Mouse (Mus musculus) midbrain, embryonic 15.5 days (tissue): Measurements from ENCODE around the gene Tmem131l. TPM values are rescaled to one million over a fixed set of nuclear protein-coding genes. Genes with fewer than 3 reads are reported as not detected.

ENCODE experiments used
- ATAC-seq: fragments of 200-750 bp; cut with Nextera tagmentation; replicated peaks from 2 replicates; pipeline ENCODE4 v1.8.0; 2017; ENCODE audit warnings: moderate TSS enrichment
- H3K27ac ChIP-seq: fragments of 300-500 bp; sonication (generic); 2 replicates; pipeline ENCODE4 v1.5.1; 2015; ENCODE audit warnings: mild to moderate bottlenecking, inconsistent platforms
- H3K27me3 ChIP-seq: fragments of 300-500 bp; sonication (generic); replicated peaks from 2 replicates; pipeline ENCODE4 v1.6.1; 2015; ENCODE audit warnings: inconsistent platforms
- H3K36me3 ChIP-seq: fragments of 300-500 bp; sonication (generic); replicated peaks from 2 replicates; pipeline ENCODE4 v1.6.1; 2015; ENCODE audit warnings: inconsistent platforms
- H3K4me1 ChIP-seq: fragments of 300-500 bp; sonication (generic); 2 replicates; pipeline ENCODE4 v1.6.1; 2015; ENCODE audit warnings: inconsistent platforms
- H3K4me2 ChIP-seq: fragments of 300-500 bp; sonication (generic); 2 replicates; pipeline ENCODE4 v1.6.1; 2015; ENCODE audit warnings: inconsistent platforms, mild to moderate bottlenecking, moderate library complexity
- H3K4me3 ChIP-seq: fragments of 300-500 bp; sonication (generic); 2 replicates; pipeline ENCODE4 v1.5.1; 2015; ENCODE audit warnings: mild to moderate bottlenecking, inconsistent platforms
- H3K9ac ChIP-seq: fragments of 300-500 bp; sonication (generic); 2 replicates; pipeline ENCODE4 v1.6.1; 2015; ENCODE audit warnings: mild to moderate bottlenecking, inconsistent platforms
- H3K9me3 ChIP-seq: fragments of 300-500 bp; sonication (generic); 2 replicates; pipeline ENCODE4 v1.6.1; 2016; ENCODE audit warnings: inconsistent platforms
- WGBS: fragments of 180-500 bp; shearing (Covaris S2); methylation state at CpG from one replicate; pipeline ENCODE4 v1.1.7; 2015; ENCODE audit warnings: mixed read lengths; 5-methylcytosine and 5-hydroxymethylcytosine counted together
- polyA plus RNA-seq: library from polyadenylated mRNA; unstranded; fragments of >200 nt; fragmentation: Nextera tagmentation; extraction: Ambion mirVana; gene quantifications from 2 replicates; pipeline ENCODE4 v1.2.1, GENCODE M21; 2015

Gene Tmem131l
- polyA plus RNA-seq, 1 experiment from 2014 or later = 70.7 TPM

GRCm38 (mm10) chr3:83962076-83962475 lies 77.9 kb downstream of the Tmem131l start:
- no peak overlapping the region for H3K4me3 ChIP-seq
- no peak overlapping the region for H3K4me2 ChIP-seq
- no peak for ATAC-seq
- peaks cover 19% of the 10 kb centered on the region; the same call in 1 of the 2 replicates for H3K4me1 ChIP-seq
- 88% methylated on average over 7 of the region's 7 CpGs for WGBS
- peaks cover 19% of the 10 kb centered on the region; the same call in 1 of the 2 replicates for H3K36me3 ChIP-seq
- no peaks in the 10 kb centered on the region for H3K27me3 ChIP-seq
- no peaks in the 10 kb centered on the region for H3K9me3 ChIP-seq
- H3K27ac ChIP-seq = no peak overlapping the region
- no peak overlapping the region for H3K9ac ChIP-seq

- H3K27me3 ChIP-seq = no peaks in the 10 kb centered on the region
- H3K4me1 ChIP-seq = 0 out of 2 replicates have a peak, but pooled peaks cover 9% of the 10 kb centered on the region
- WGBS = 94% methylated on average over 7 of the region's 7 CpGs
- no peak overlapping the region for H3K27ac ChIP-seq
- no peak overlapping the region for H3K4me2 ChIP-seq
- ATAC-seq = no peak
- no peak overlapping the region for H3K4me3 ChIP-seq
- H3K9me3 ChIP-seq = no peaks in the 10 kb centered on the region
- no peak overlapping the region for H3K9ac ChIP-seq
- peaks cover 23% of the 10 kb centered on the region; the same call in 1 of the 2 replicates for H3K36me3 ChIP-seq
Measured at GRCm38 (mm10) chr3:83958951-83959681, 80.9 kb downstream of the Tmem131l start.

- no peaks in the 10 kb centered on the region for H3K4me1 ChIP-seq
Measured at GRCm38 (mm10) chr3:83953879-83954278, 86.1 kb downstream of the Tmem131l start.

GRCm38 (mm10) chr3:83948801-83949200 lies 91.2 kb downstream of the Tmem131l start:
- H3K4me3 ChIP-seq = no peak overlapping the region
- H3K27ac ChIP-seq = no peak overlapping the region
- no peak for ATAC-seq
- 66% methylated on average over 4 of the region's 4 CpGs for WGBS
- H3K36me3 ChIP-seq = no peaks in the 10 kb centered on the region
- H3K9me3 ChIP-seq = no peaks in the 10 kb centered on the region
- no peak overlapping the region for H3K4me2 ChIP-seq
- H3K27me3 ChIP-seq = no peaks in the 10 kb centered on the region
- H3K4me1 ChIP-seq = no peaks in the 10 kb centered on the region
- H3K9ac ChIP-seq = no peak overlapping the region

More at GRCm38 (mm10) chr3:83953879-83954278, 86.1 kb downstream of the Tmem131l start:
- Histone ChIP-seq H3K9ac (no peak overlapping the region), H3K4me2 (no peak overlapping the region), H3K9me3 (no peaks in the 10 kb centered on the region), H3K27ac (no peak overlapping the region), H3K27me3 (no peaks in the 10 kb centered on the region), H3K36me3 (peaks cover 8% of the 10 kb centered on the region; the same call in 1 of the 2 replicates), H3K4me3 (no peak overlapping the region)
- ATAC-seq = no peak
- WGBS = 91% methylated on average over 8 of the region's 8 CpGs

- H3K4me1 ChIP-seq = no peaks in the 10 kb centered on the region
- 77% methylated on average over 8 of the region's 8 CpGs for WGBS
- no peak overlapping the region for H3K4me2 ChIP-seq
- no peak overlapping the region for H3K9ac ChIP-seq
- H3K27me3 ChIP-seq = no peaks in the 10 kb centered on the region
- no peaks in the 10 kb centered on the region for H3K9me3 ChIP-seq
- no peak overlapping the region for H3K4me3 ChIP-seq
- no peaks in the 10 kb centered on the region for H3K36me3 ChIP-seq
- no peak overlapping the region for H3K27ac ChIP-seq
- no peak for ATAC-seq
Measured at GRCm38 (mm10) chr3:83947476-83948245, 92.3 kb downstream of the Tmem131l start.

- ATAC-seq = no peak; the same call in 1 of the 2 replicates
- H3K36me3 ChIP-seq = peaks cover 4% of the 10 kb centered on the region; the same call in 1 of the 2 replicates
- H3K4me3 ChIP-seq = no peak overlapping the region
- H3K27me3 ChIP-seq = no peaks in the 10 kb centered on the region
- no peaks in the 10 kb centered on the region for H3K9me3 ChIP-seq
- no peaks in the 10 kb centered on the region for H3K4me1 ChIP-seq
- no peak overlapping the region for H3K27ac ChIP-seq
- no peak overlapping the region for H3K9ac ChIP-seq
- H3K4me2 ChIP-seq = no peak overlapping the region
- WGBS = 80% methylated on average over 1 of the region's 1 CpGs
Measured at GRCm38 (mm10) chr3:83946848-83947247, 93.1 kb downstream of the Tmem131l start.

- peaks cover 13% of the 10 kb centered on the region; the same call in 1 of the 2 replicates for H3K36me3 ChIP-seq
- H3K4me3 ChIP-seq = no peak overlapping the region
- no peak overlapping the region for H3K9ac ChIP-seq
- ATAC-seq = no peak
- 73% methylated on average over 2 of the region's 2 CpGs for WGBS
- H3K4me2 ChIP-seq = no peak overlapping the region
- no peaks in the 10 kb centered on the region for H3K9me3 ChIP-seq
- H3K27me3 ChIP-seq = no peaks in the 10 kb centered on the region
- no peak overlapping the region for H3K27ac ChIP-seq
- 0 out of 2 replicates have a peak, but pooled peaks cover 3% of the 10 kb centered on the region for H3K4me1 ChIP-seq
Measured at GRCm38 (mm10) chr3:83943691-83944090, 96.3 kb downstream of the Tmem131l start.

- H3K9me3 ChIP-seq = no peaks in the 10 kb centered on the region
- 79% methylated on average over 4 of the region's 4 CpGs for WGBS
- no peak for ATAC-seq
- H3K4me2 ChIP-seq = no peak overlapping the region
- no peaks in the 10 kb centered on the region for H3K27me3 ChIP-seq
- peaks cover 14% of the 10 kb centered on the region; the same call in 1 of the 2 replicates for H3K36me3 ChIP-seq
- H3K4me1 ChIP-seq = 0 out of 2 replicates have a peak, but pooled peaks cover 3% of the 10 kb centered on the region
- H3K9ac ChIP-seq = no peak overlapping the region
- no peak overlapping the region for H3K4me3 ChIP-seq
- H3K27ac ChIP-seq = no peak overlapping the region
Measured at GRCm38 (mm10) chr3:83943212-83943611, 96.8 kb downstream of the Tmem131l start.

GRCm38 (mm10) chr3:83941921-83942320 lies 98.1 kb downstream of the Tmem131l start:
- H3K4me3 ChIP-seq = no peak overlapping the region

GRCm38 (mm10) chr3:83938871-83939270 lies 101.1 kb downstream of the Tmem131l start:
- Histone ChIP-seq H3K4me1 (0 out of 2 replicates have a peak, but pooled peaks cover 3% of the 10 kb centered on the region), H3K27me3 (no peaks in the 10 kb centered on the region), H3K27ac (no peak overlapping the region), H3K4me2 (no peak overlapping the region), H3K36me3 (peaks cover 27% of the 10 kb centered on the region), H3K4me3 (no peak overlapping the region), H3K9ac (no peak overlapping the region), H3K9me3 (no peaks in the 10 kb centered on the region)
- 39% methylated on average over 5 of the region's 5 CpGs for WGBS
- no peak for ATAC-seq

More at GRCm38 (mm10) chr3:83941921-83942320, 98.1 kb downstream of the Tmem131l start:
- Histone ChIP-seq H3K9me3 (no peaks in the 10 kb centered on the region), H3K27ac (no peak overlapping the region), H3K27me3 (no peaks in the 10 kb centered on the region), H3K9ac (no peak overlapping the region), H3K4me2 (no peak overlapping the region), H3K36me3 (peaks cover 23% of the 10 kb centered on the region; the same call in 1 of the 2 replicates), H3K4me1 (0 out of 2 replicates have a peak, but pooled peaks cover 3% of the 10 kb centered on the region)
- whole genome bisulfite sequencing = 90% methylated on average over 4 of the region's 4 CpGs
- ATAC-seq = no peak

- 88% methylated on average over 10 of the region's 10 CpGs for WGBS
- ATAC-seq = no peak
- Histone ChIP-seq H3K4me1 (0 out of 2 replicates have a peak, but pooled peaks cover 3% of the 10 kb centered on the region), H3K27me3 (no peaks in the 10 kb centered on the region), H3K9ac (no peak overlapping the region), H3K27ac (no peak overlapping the region), H3K36me3 (peaks cover 43% of the 10 kb centered on the region), H3K4me2 (no peak overlapping the region), H3K9me3 (no peaks in the 10 kb centered on the region), H3K4me3 (no peak overlapping the region)
Measured at GRCm38 (mm10) chr3:83934514-83934913, 105.5 kb downstream of the Tmem131l start.
